Mouse (Mus musculus) lung, embryonic 16.5 days (tissue): ENCODE data around the gene Igfbp2. TPM values are rescaled to one million over a fixed set of nuclear protein-coding genes. Genes with fewer than 3 reads are reported as not detected.

Source experiments
- ATAC-seq: fragments of 200-750 bp; cut with Nextera tagmentation; 2 replicates; pipeline ENCODE4 v1.8.0; 2017; ENCODE audit warnings: low read depth, mild to moderate bottlenecking, moderate library complexity
- H3K27ac ChIP-seq: fragments of 300-500 bp; sonication (generic); 2 replicates; pipeline ENCODE4 v1.5.1; 2014; ENCODE audit warnings: mild to moderate bottlenecking, control low read depth, low read length
- H3K27me3 ChIP-seq: fragments of 300-500 bp; sonication (generic); 2 replicates; pipeline ENCODE4 v1.6.1; 2014; ENCODE audit warnings: low read depth, low read length, mixed read lengths; ENCODE audit not compliant: control insufficient read depth, insufficient read depth
- H3K36me3 ChIP-seq: fragments of 300-500 bp; sonication (generic); 2 replicates; pipeline ENCODE4 v1.6.1; 2014; ENCODE audit warnings: low read length; ENCODE audit not compliant: control insufficient read depth, insufficient read depth
- H3K4me1 ChIP-seq: fragments of 300-500 bp; sonication (generic); replicated peaks from 2 replicates; pipeline ENCODE4 v1.6.1; 2014; ENCODE audit warnings: low read length, mixed read lengths; ENCODE audit not compliant: control insufficient read depth, insufficient read depth
- H3K4me2 ChIP-seq: fragments of 300-500 bp; sonication (generic); 2 replicates; pipeline ENCODE4 v1.6.1; 2014; ENCODE audit warnings: low read depth, low read length, control low read depth
- H3K4me3 ChIP-seq: fragments of 300-500 bp; sonication (generic); 2 replicates; pipeline ENCODE4 v1.5.1; 2014; ENCODE audit warnings: mild to moderate bottlenecking, low read length, control low read depth
- H3K9ac ChIP-seq: fragments of 300-500 bp; sonication (generic); 2 replicates; pipeline ENCODE4 v1.6.1; 2014; ENCODE audit warnings: low read length, control low read depth
- H3K9me3 ChIP-seq: fragments of 300-500 bp; sonication (generic); 2 replicates; pipeline ENCODE4 v1.6.1; 2016; ENCODE audit warnings: low read length; ENCODE audit not compliant: control insufficient read depth
- WGBS: fragments of 180-500 bp; shearing (Covaris S2); extraction: QIAGEN DNeasy Blood & Tissue Kit; methylation state at CpG from one replicate; pipeline ENCODE4 v1.1.7; 2014; 5-methylcytosine and 5-hydroxymethylcytosine counted together
- polyA plus RNA-seq: library from polyadenylated mRNA; unstranded; fragments of >200 nt; fragmentation: Nextera tagmentation; extraction: Ambion mirVana; gene quantifications from 2 replicates; pipeline ENCODE4 v1.2.1, GENCODE M21; 2015

Gene Igfbp2
- polyA plus RNA-seq, 1 experiment from 2014 or later, result 233 TPM

GRCm38 (mm10) chr1:72796128-72796527, 28.2 kb upstream of the Igfbp2 start:
- Histone ChIP-seq H3K9me3 (no peaks in the 10 kb centered on the region), H3K4me2 (no peak overlapping the region), H3K9ac (no peak overlapping the region), H3K4me1 (no peaks in the 10 kb centered on the region), H3K27ac (no peak overlapping the region), H3K27me3 (no peaks in the 10 kb centered on the region), H3K36me3 (no peaks in the 10 kb centered on the region), H3K4me3 (no peak overlapping the region)
- 81% methylated on average over 2 of the region's 2 CpGs for WGBS
- ATAC-seq, result no peak

- 80% methylated on average over 4 of the region's 4 CpGs for WGBS
- Histone ChIP-seq H3K4me2 (no peak overlapping the region), H3K27ac (no peak overlapping the region), H3K36me3 (no peaks in the 10 kb centered on the region), H3K9ac (no peak overlapping the region), H3K9me3 (no peaks in the 10 kb centered on the region), H3K4me1 (no peaks in the 10 kb centered on the region), H3K27me3 (no peaks in the 10 kb centered on the region), H3K4me3 (no peak overlapping the region)
- no peak for ATAC-seq
These were observed 27.1 kb upstream of the Igfbp2 start for GRCm38 (mm10) chr1:72797102-72797665.

GRCm38 (mm10) chr1:72798441-72798840, 25.9 kb upstream of the Igfbp2 start:
- no peaks in the 10 kb centered on the region for H3K4me1 ChIP-seq
- no peak overlapping the region for H3K4me3 ChIP-seq
- 78% methylated on average over 2 of the region's 2 CpGs for WGBS
- no peak overlapping the region for H3K9ac ChIP-seq
- no peak for ATAC-seq
- no peak overlapping the region for H3K27ac ChIP-seq
- H3K27me3 ChIP-seq, result no peaks in the 10 kb centered on the region
- H3K9me3 ChIP-seq, result no peaks in the 10 kb centered on the region
- H3K36me3 ChIP-seq, result no peaks in the 10 kb centered on the region
- H3K4me2 ChIP-seq, result no peak overlapping the region

- ATAC-seq, result peak; percentile 41; the same call in 1 of the 2 replicates
- H3K9ac ChIP-seq, result no peak overlapping the region
- no peaks in the 10 kb centered on the region for H3K36me3 ChIP-seq
- WGBS, result 69% methylated on average over 4 of the region's 4 CpGs
- H3K9me3 ChIP-seq, result no peaks in the 10 kb centered on the region
- H3K4me2 ChIP-seq, result no peak overlapping the region
- no peak overlapping the region for H3K27ac ChIP-seq
- H3K27me3 ChIP-seq, result no peaks in the 10 kb centered on the region
- H3K4me1 ChIP-seq, result peaks cover 12% of the 10 kb centered on the region
- H3K4me3 ChIP-seq, result no peak overlapping the region
These were observed 20.3 kb upstream of the Igfbp2 start for GRCm38 (mm10) chr1:72804031-72804430.

GRCm38 (mm10) chr1:72805037-72805436, 19.3 kb upstream of the Igfbp2 start:
- peaks cover 12% of the 10 kb centered on the region for H3K4me1 ChIP-seq
- no peak overlapping the region for H3K9ac ChIP-seq
- no peak overlapping the region for H3K4me2 ChIP-seq
- no peaks in the 10 kb centered on the region for H3K9me3 ChIP-seq
- no peak overlapping the region for H3K4me3 ChIP-seq
- no peak overlapping the region for H3K27ac ChIP-seq
- H3K36me3 ChIP-seq, result no peaks in the 10 kb centered on the region
- ATAC-seq, result no peak
- 24% methylated on average over 8 of the region's 8 CpGs for WGBS
- H3K27me3 ChIP-seq, result no peaks in the 10 kb centered on the region

- peak overlapping the region; percentile 51 for H3K27ac ChIP-seq
- H3K27me3 ChIP-seq, result no peaks in the 10 kb centered on the region
- no peaks in the 10 kb centered on the region for H3K9me3 ChIP-seq
- H3K9ac ChIP-seq, result 0 out of 2 replicates have a peak overlapping the region, but pooled peaks have one; percentile 7
- H3K4me3 ChIP-seq, result no peak overlapping the region
- WGBS, result 26% methylated on average over 4 of the region's 4 CpGs
- H3K4me1 ChIP-seq, result peaks cover 12% of the 10 kb centered on the region
- no peaks in the 10 kb centered on the region for H3K36me3 ChIP-seq
- no peak for ATAC-seq
- no peak overlapping the region for H3K4me2 ChIP-seq
These were observed 18.7 kb upstream of the Igfbp2 start for GRCm38 (mm10) chr1:72805476-72806043.

- peak overlapping the region; percentile 51 for H3K27ac ChIP-seq
- no peaks in the 10 kb centered on the region for H3K27me3 ChIP-seq
- H3K36me3 ChIP-seq, result no peaks in the 10 kb centered on the region
- peaks cover 12% of the 10 kb centered on the region for H3K4me1 ChIP-seq
- H3K4me2 ChIP-seq, result no peak overlapping the region
- 23% methylated on average over 11 of the region's 11 CpGs for WGBS
- no peak overlapping the region for H3K4me3 ChIP-seq
- peaks cover 4% of the 10 kb centered on the region for H3K9me3 ChIP-seq
- peak overlapping the region; percentile 35; the same call in 1 of the 2 replicates for H3K9ac ChIP-seq
- ATAC-seq, result peak; percentile 84
These were observed 18.2 kb upstream of the Igfbp2 start for GRCm38 (mm10) chr1:72806044-72806584.

GRCm38 (mm10) chr1:72809304-72809703, 15.0 kb upstream of the Igfbp2 start:
- no peak overlapping the region for H3K4me2 ChIP-seq
- no peak overlapping the region for H3K9ac ChIP-seq
- H3K4me1 ChIP-seq, result peaks cover 25% of the 10 kb centered on the region
- H3K36me3 ChIP-seq, result no peaks in the 10 kb centered on the region
- no peak for ATAC-seq
- peaks cover 6% of the 10 kb centered on the region for H3K9me3 ChIP-seq
- no peak overlapping the region for H3K4me3 ChIP-seq
- no peak overlapping the region for H3K27ac ChIP-seq
- WGBS, result 81% methylated on average over 7 of the region's 7 CpGs
- no peaks in the 10 kb centered on the region for H3K27me3 ChIP-seq

GRCm38 (mm10) chr1:72809951-72810675, 14.2 kb upstream of the Igfbp2 start:
- H3K4me3 ChIP-seq, result no peak overlapping the region
- H3K36me3 ChIP-seq, result no peaks in the 10 kb centered on the region
- H3K4me1 ChIP-seq, result peaks cover 32% of the 10 kb centered on the region
- no peak overlapping the region for H3K27ac ChIP-seq
- no peak overlapping the region for H3K4me2 ChIP-seq
- ATAC-seq, result no peak
- H3K27me3 ChIP-seq, result no peaks in the 10 kb centered on the region
- peaks cover 6% of the 10 kb centered on the region for H3K9me3 ChIP-seq
- H3K9ac ChIP-seq, result no peak overlapping the region
- 79% methylated on average over 7 of the region's 7 CpGs for WGBS
